In the genomic region with DNA sequence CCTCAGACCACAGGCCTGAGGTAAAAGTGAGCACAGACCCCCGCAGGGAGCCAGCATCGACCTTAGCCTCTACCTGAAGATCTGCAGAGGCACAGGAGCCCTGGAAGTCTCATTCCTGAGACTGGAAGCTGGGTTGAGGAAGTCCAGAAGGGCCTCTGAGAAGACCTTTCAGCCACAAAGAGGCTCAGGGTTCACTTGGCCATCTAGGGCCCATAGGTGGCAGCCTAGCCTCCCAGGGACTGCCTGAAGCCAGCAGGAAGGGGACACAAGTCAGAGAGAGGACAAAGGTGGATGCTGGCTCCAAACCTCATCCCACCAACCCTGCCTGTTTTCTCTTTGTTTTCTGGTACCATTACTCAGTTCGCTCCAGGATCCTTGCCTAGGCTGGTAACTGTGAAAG, we compare ENCODE assay signal across 24 mouse cellular contexts. TPM values are rescaled to one million over a fixed set of nuclear protein-coding genes. Genes with fewer than 3 reads are reported as not detected.
DNase-seq lines count a peak whose midpoint lies in the region; ATAC-seq and TF ChIP-seq lines count a peak whose summit lies in the region.
"Had no signal": no experiment of that assay in that cellular context is flagged by ENCODE, and none has a peak within 500 bp of the region (broad histone marks: within the 10 kb centered on the region; RNA-seq: fewer than 3 reads in every experiment).

A gene (plus strand): TSS at position 234 of the 400 bp plus-strand sequence.

- H3K36me3 ChIP-seq in heart, embryonic 14.5 days (ENCODE audit: control insufficient read depth, insufficient read depth, low read length) = no peaks in the 10 kb centered on the region
- no peaks in the 10 kb centered on the region for H3K36me3 ChIP-seq in intestine, postnatal 0 days (ENCODE audit: control insufficient read depth, insufficient read depth)
- peaks cover 10% of the 10 kb centered on the region; the same call in 1 of the 2 replicates for H3K36me3 ChIP-seq in small intestine, adult 2 months (ENCODE audit: control insufficient read depth, insufficient read depth, low read length)
- H3K36me3 ChIP-seq in stomach, postnatal 0 days (ENCODE audit: control insufficient read depth, insufficient read depth, low read length) = no peaks in the 10 kb centered on the region
- H3K36me3 ChIP-seq: embryonic facial prominence, embryonic 13.5 days; heart, embryonic 13.5 days; hindbrain, embryonic 10.5 days had no signal

- H3K9me3 ChIP-seq in heart, embryonic 14.5 days (ENCODE audit: control insufficient read depth, low read length) = no peaks in the 10 kb centered on the region
- H3K9me3 ChIP-seq in intestine, postnatal 0 days (ENCODE audit: control insufficient read depth) = no peaks in the 10 kb centered on the region
- no peaks in the 10 kb centered on the region for H3K9me3 ChIP-seq in stomach, postnatal 0 days (ENCODE audit: control insufficient read depth, low read length)
- H3K9me3 ChIP-seq: embryonic facial prominence, embryonic 13.5 days; forebrain, embryonic 13.5 days; heart, embryonic 13.5 days; hindbrain, embryonic 10.5 days had no signal

- no peak for TF ChIP-seq EP300 in stomach, postnatal 0 days (optimal IDR thresholded peaks at IDR 0.05)

- no peak within 1 kb of the TSS for H3K27ac ChIP-seq in heart, embryonic 14.5 days (replicated peaks in 1 of 2; ENCODE audit: control insufficient read depth in 1 of 2, insufficient read depth in 1 of 2, low read depth in 2 of 2, low read length in 2 of 2)
- H3K27ac ChIP-seq in intestine, postnatal 0 days (ENCODE audit: low read depth, low read length) = peak within 1 kb of the TSS; percentile 85
- H3K27ac ChIP-seq in small intestine, adult 2 months (ENCODE audit: insufficient read depth, low read depth, low read length) = peak within 1 kb of the TSS; percentile 99
- no peak within 1 kb of the TSS for H3K27ac ChIP-seq in stomach, postnatal 0 days (replicated peaks)
- H3K27ac ChIP-seq: embryonic facial prominence, embryonic 13.5 days; forebrain, embryonic 13.5 days; heart, embryonic 13.5 days; hindbrain, embryonic 10.5 days; hindbrain, embryonic 14.5 days had no signal

- no peaks in the 10 kb centered on the region for H3K4me1 ChIP-seq in heart, embryonic 14.5 days (ENCODE audit: control insufficient read depth in 2 of 2, insufficient read depth in 2 of 2, low read length in 2 of 2)
- H3K4me1 ChIP-seq in intestine, postnatal 0 days (replicated peaks; ENCODE audit: control insufficient read depth, insufficient read depth, low read length) = no peaks in the 10 kb centered on the region; the same call in 1 of the 2 replicates
- H3K4me1 ChIP-seq in small intestine, adult 2 months (ENCODE audit: control insufficient read depth, insufficient read depth, insufficient read length, low read length) = peaks cover 3% of the 10 kb centered on the region; the same call in 1 of the 2 replicates
- H3K4me1 ChIP-seq in stomach, postnatal 0 days (replicated peaks; ENCODE audit: control insufficient read depth, insufficient read depth) = no peaks in the 10 kb centered on the region
- H3K4me1 ChIP-seq: embryonic facial prominence, embryonic 13.5 days; forebrain, embryonic 13.5 days had no signal

- TF ChIP-seq POLR2A in small intestine, adult 2 months (IDR thresholded peaks at IDR 0.05; ENCODE audit: low read depth, low read length) = peak; percentile 69; the same call in 1 of the 2 replicates

- H3K4me2 ChIP-seq in heart, embryonic 14.5 days (ENCODE audit: low read length) = peak within 1 kb of the TSS; percentile 21; the same call in 1 of the 2 replicates
- H3K4me2 ChIP-seq in intestine, postnatal 0 days (replicated peaks; ENCODE audit: low read depth) = peak within 1 kb of the TSS; percentile 70
- H3K4me2 ChIP-seq in stomach, postnatal 0 days (replicated peaks; ENCODE audit: low read depth) = 0 out of 2 replicates have a peak within 1 kb of the TSS, but pooled peaks have one; percentile 23
- H3K4me2 ChIP-seq: embryonic facial prominence, embryonic 13.5 days; forebrain, embryonic 13.5 days; hindbrain, embryonic 14.5 days had no signal

- no peaks in the 10 kb centered on the region for H3K27me3 ChIP-seq in heart, embryonic 14.5 days (ENCODE audit: control insufficient read depth, insufficient read depth, low read length)
- no peaks in the 10 kb centered on the region for H3K27me3 ChIP-seq in intestine, postnatal 0 days (replicated peaks; ENCODE audit: control insufficient read depth, insufficient read depth, low read length)
- no peaks in the 10 kb centered on the region for H3K27me3 ChIP-seq in small intestine, adult 2 months (ENCODE audit: control insufficient read depth, insufficient read depth, low read length)
- H3K27me3 ChIP-seq in stomach, postnatal 0 days (ENCODE audit: control insufficient read depth, insufficient read depth, low read length) = no peaks in the 10 kb centered on the region
- H3K27me3 ChIP-seq: embryonic facial prominence, embryonic 13.5 days; forebrain, embryonic 13.5 days; heart, embryonic 13.5 days had no signal

- no peak within 1 kb of the TSS for H3K9ac ChIP-seq in heart, embryonic 14.5 days (ENCODE audit: low read length)
- H3K9ac ChIP-seq in intestine, postnatal 0 days (ENCODE audit: low read depth, low read length) = peak within 1 kb of the TSS; percentile 55
- H3K9ac ChIP-seq in stomach, postnatal 0 days (ENCODE audit: low read length) = no peak within 1 kb of the TSS
- H3K9ac ChIP-seq: embryonic facial prominence, embryonic 13.5 days; forebrain, embryonic 13.5 days; forebrain, postnatal 0 days; heart, embryonic 13.5 days; hindbrain, embryonic 14.5 days had no signal

- no peak for ATAC-seq in heart, embryonic 14.5 days (ENCODE audit: insufficient number of reproducible peaks, insufficient read depth, low FRiP score, low read depth)
- ATAC-seq in intestine, postnatal 0 days = peak; percentile 77
- no peak for ATAC-seq in stomach, postnatal 0 days (ENCODE audit: low FRiP score, low TSS enrichment)
- ATAC-seq: forebrain, embryonic 13.5 days; forebrain, postnatal 0 days had no signal

- 81% methylated on average over 3 of the region's 3 CpGs for WGBS in heart, embryonic 14.5 days
- WGBS in intestine, postnatal 0 days = 35% methylated on average over 3 of the region's 3 CpGs
- 13% methylated on average over 3 of the region's 3 CpGs for WGBS in small intestine, adult 2 months
- 68% methylated on average over 3 of the region's 3 CpGs for WGBS in stomach, postnatal 0 days

- no peak for DNase-seq in heart, postnatal 14 days
- DNase-seq in stomach, postnatal 0 days (ENCODE audit: low spot score) = no peak
- no peak for DNase-seq in testis, postnatal 14 days (ENCODE audit: low spot score)
- no peak for DNase-seq in layer of hippocampus, postnatal 36 days
- DNase-seq in cerebellum, adult 9-11 months = no peak
- DNase-seq: adrenal gland, postnatal 10 days; cerebellum, adult 11 months; cerebellum, adult 9-10 months; cerebellum, postnatal 36 days; forebrain, postnatal 0 days; gastrocnemius, postnatal 14 days had no signal

- no peak within 1 kb of the TSS for H3K4me3 ChIP-seq in heart, embryonic 14.5 days (ENCODE audit: control insufficient read depth in 1 of 2, insufficient read depth in 1 of 2, low read depth in 1 of 2, low read length in 2 of 2)
- H3K4me3 ChIP-seq in intestine, postnatal 0 days (ENCODE audit: low read depth, low read length) = peak within 1 kb of the TSS; percentile 47
- H3K4me3 ChIP-seq in small intestine, adult 2 months (ENCODE audit: low read depth, low read length) = peak within 1 kb of the TSS; percentile 76
- no peak within 1 kb of the TSS for H3K4me3 ChIP-seq in stomach, postnatal 0 days (ENCODE audit: low read depth, low read length)
- H3K4me3 ChIP-seq: embryonic facial prominence, embryonic 13.5 days; forebrain, embryonic 13.5 days; heart, embryonic 13.5 days; hindbrain, embryonic 10.5 days had no signal

- intact Hi-C loops in heart, postnatal 14 days (cut with DNase I) = no loop called here

- peak; percentile 76 for TF ChIP-seq CTCF in intestine, postnatal 0 days (IDR thresholded peaks at IDR 0.05; ENCODE audit: low read depth)
- TF ChIP-seq CTCF in small intestine, adult 2 months (IDR thresholded peaks at IDR 0.05; ENCODE audit: extremely low read depth, insufficient read length, insufficient replicate concordance, low read depth, low read length) = peak; percentile 57; the same call in 1 of the 2 replicates
- TF ChIP-seq CTCF in stomach, postnatal 0 days (IDR thresholded peaks at IDR 0.05; ENCODE audit: low read depth) = no peak

RNA-seq across cellular contexts. Expression of the gene that starts here (rescaled TPM):
- polyA plus RNA-seq in heart, embryonic 14.5 days (2014; fragmentation: Nextera tagmentation; extraction: Ambion mirVana) = 0.20 TPM in 1 of 2 replicates, not detected in the other
- total RNA-seq in heart, postnatal 14 days (2021) = under 1 TPM in 1 of 2 experiments, not detected in 1; 0.24 TPM
- polyA plus RNA-seq in intestine, postnatal 0 days (2015; fragmentation: Nextera tagmentation; extraction: Ambion mirVana) = 69.9 and 77.0 TPM in 2 replicates
- polyA plus RNA-seq in small intestine, adult 2 months (2012; rRNA removed) = 59.6 and 144 TPM in 2 replicates
- 1.1 and 1.2 TPM in 2 replicates for polyA plus RNA-seq in stomach, postnatal 0 days (2015; fragmentation: Nextera tagmentation; extraction: Ambion mirVana)
- total RNA-seq in layer of hippocampus, postnatal 36 days (2021) = not detected
- total RNA-seq: forebrain, postnatal 0 days; gastrocnemius, adult 18-20 months; gastrocnemius, postnatal 14 days; MEL had no signal
- polyA plus RNA-seq: brain, embryonic 14.5 days; C2C12; embryonic facial prominence, embryonic 13.5 days; forebrain, embryonic 13.5 days; forebrain, postnatal 0 days; gonadal fat pad, adult 2 months; heart, embryonic 13.5 days; hindbrain, embryonic 10.5 days; hindbrain, embryonic 14.5 days had no signal

Comparison
In these comparisons a context has a peak if more than half of its experiments do, and no peak if none do; other contexts are left out.
1. RNA of the gene that starts here (polyA plus RNA-seq): 59.6 to 144 TPM in small intestine, adult 2 months and 69.9 to 77.0 TPM in intestine, postnatal 0 days; 1.1 to 1.2 TPM in stomach, postnatal 0 days and 0.20 TPM in heart, embryonic 14.5 days; every median in the first group is over 10 times any median in the second.
2. H3K27ac ChIP-seq: peak in intestine, postnatal 0 days (single experiment) and small intestine, adult 2 months (single experiment); none in heart, embryonic 14.5 days (0 of 2) and stomach, postnatal 0 days (single experiment).
3. H3K4me3 ChIP-seq: peak in intestine, postnatal 0 days (single experiment) and small intestine, adult 2 months (single experiment); none in heart, embryonic 14.5 days (0 of 2) and stomach, postnatal 0 days (single experiment).
4. Peak in every context shown above with its lines, with median percentiles within 50 percentile points of each other: H3K4me2 ChIP-seq.